Mouse (Mus musculus): ENCODE measurements at regions not wholly inside any gene's neighbourhood (a gene's known extent, or its start where the extent isn't known, plus 50 kb on each side); places are given as distances from the start of the nearest gene placed in this dataset.

DNA sequence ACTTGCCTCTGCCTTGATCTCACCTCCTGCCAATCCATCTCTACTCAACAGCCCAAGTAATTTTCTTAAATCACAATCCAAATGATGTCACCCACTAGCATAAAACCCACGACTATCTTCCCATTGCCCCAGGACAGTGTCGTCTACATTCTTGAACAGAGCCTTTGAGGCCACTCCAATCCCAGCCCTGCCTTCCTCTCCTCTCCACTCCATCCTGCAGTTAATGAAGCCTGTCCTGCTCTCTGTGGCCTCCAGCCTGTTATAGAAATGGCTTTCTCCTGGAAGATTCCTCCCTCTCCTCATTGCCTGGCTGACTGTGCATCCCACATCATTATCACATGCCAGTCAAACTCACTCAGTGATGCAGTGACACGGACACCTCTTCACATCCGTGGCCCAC is 121.6 kb downstream of the 3110018I06Rik start:
- no peaks in the 10 kb centered on the region for H3K4me1 ChIP-seq (ENCODE audit: insufficient read depth)
- H3K9ac ChIP-seq, result no peak overlapping the region
- H3K4me3 ChIP-seq (ENCODE audit: low read depth, low read length), result no peak overlapping the region
- TF ChIP-seq CTCF (IDR thresholded peaks at IDR 0.05; ENCODE audit: low read depth), result no peak
- no peaks in the 10 kb centered on the region for H3K27me3 ChIP-seq (ENCODE audit: insufficient read depth, low read length)
- DNase-seq, result no peak
- no peaks in the 10 kb centered on the region for H3K36me3 ChIP-seq (ENCODE audit: insufficient read depth)
- no peak for ATAC-seq (ENCODE audit: insufficient read depth)
- WGBS, result 67% methylated on average over 4 of the region's 4 CpGs
- H3K4me2 ChIP-seq, result no peak overlapping the region
- H3K9me3 ChIP-seq (ENCODE audit: low read depth, low read length), result no peaks in the 10 kb centered on the region
- H3K27ac ChIP-seq (ENCODE audit: low read depth), result no peak overlapping the region

DNA sequence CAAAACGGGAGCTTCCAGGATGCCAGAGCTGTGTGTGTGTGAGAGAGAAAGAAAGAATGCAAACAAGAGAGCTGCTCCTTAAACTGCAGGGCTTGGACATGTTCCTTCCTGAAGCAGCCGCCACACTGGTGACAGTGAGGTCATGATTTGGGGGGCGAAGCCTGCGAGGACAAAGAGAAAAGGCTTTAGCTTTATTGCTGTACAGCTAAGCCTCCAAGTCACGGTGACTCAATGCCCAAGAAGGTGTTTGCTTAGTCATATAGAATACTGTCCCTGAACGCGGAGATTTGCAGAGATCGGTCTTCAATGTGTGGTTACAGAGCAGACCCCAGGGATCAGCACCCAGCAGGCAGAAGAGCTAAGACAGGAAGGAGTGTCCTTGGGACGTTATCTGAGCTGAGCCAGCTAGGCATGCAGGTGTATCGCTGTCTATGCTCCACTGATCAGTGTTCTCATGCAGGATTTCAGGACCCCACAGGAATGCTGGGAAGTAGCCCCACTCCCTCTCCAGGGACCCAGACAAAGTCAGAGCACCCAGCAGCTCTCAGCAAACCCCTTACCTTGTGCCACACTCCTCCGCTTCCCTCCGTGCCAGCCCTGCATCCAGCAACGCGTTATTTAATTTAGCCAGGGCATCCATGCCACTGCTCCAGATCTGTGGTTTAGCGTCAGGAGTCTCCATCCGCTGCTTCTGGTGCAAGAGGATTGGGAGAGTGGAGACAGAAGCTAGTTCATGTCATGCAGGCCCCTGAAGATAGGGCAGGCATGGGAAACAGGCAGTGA is 129.0 kb downstream of the 3110018I06Rik start:
- DNase-seq, result no peak
- no peak for ATAC-seq (ENCODE audit: insufficient read depth)
- Histone ChIP-seq H3K27me3 (ENCODE audit: insufficient read depth, low read length) (no peaks in the 10 kb centered on the region), H3K36me3 (ENCODE audit: insufficient read depth) (no peaks in the 10 kb centered on the region), H3K4me3 (ENCODE audit: low read depth, low read length) (no peak overlapping the region), H3K4me2 (no peak overlapping the region), H3K9ac (no peak overlapping the region), H3K9me3 (ENCODE audit: low read depth, low read length) (no peaks in the 10 kb centered on the region), H3K27ac (ENCODE audit: low read depth) (no peak overlapping the region), H3K4me1 (ENCODE audit: insufficient read depth) (no peaks in the 10 kb centered on the region)
- 67% methylated on average over 16 of the region's 16 CpGs for WGBS
- no peak for TF ChIP-seq CTCF (IDR thresholded peaks at IDR 0.05; ENCODE audit: low read depth)

DNA sequence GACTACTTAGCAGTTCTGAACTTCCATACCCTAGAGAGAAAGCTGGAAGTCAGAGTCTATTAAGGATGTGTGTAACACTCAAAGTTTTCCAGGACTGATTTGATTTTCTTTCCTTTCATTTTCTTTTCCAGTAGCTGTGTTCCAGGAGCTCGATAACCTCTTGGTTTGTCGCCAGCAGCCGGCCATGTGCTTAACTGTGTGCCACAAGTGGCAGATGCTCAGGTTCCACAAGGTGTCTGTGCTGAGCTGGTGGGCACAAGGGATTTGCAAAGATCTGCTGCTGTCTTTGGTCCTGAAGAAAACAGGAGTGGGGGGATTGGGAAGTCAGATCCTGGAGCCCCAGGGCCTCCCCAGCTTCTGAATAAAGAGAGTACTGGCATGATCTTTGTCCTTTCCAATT is 136.0 kb downstream of the 3110018I06Rik start:
- no peak for TF ChIP-seq CTCF (IDR thresholded peaks at IDR 0.05; ENCODE audit: low read depth)
- ATAC-seq (ENCODE audit: insufficient read depth) (no peak), DNase-seq (no peak)
- no peak overlapping the region for H3K9ac ChIP-seq
- no peaks in the 10 kb centered on the region for H3K27me3 ChIP-seq (ENCODE audit: insufficient read depth, low read length)
- H3K4me1 ChIP-seq (ENCODE audit: insufficient read depth), result no peaks in the 10 kb centered on the region
- H3K4me2 ChIP-seq, result no peak overlapping the region
- H3K27ac ChIP-seq (ENCODE audit: low read depth), result no peak overlapping the region
- no peak overlapping the region for H3K4me3 ChIP-seq (ENCODE audit: low read depth, low read length)
- H3K9me3 ChIP-seq (ENCODE audit: low read depth, low read length), result no peaks in the 10 kb centered on the region
- 52% methylated on average over 3 of the region's 3 CpGs for WGBS
- no peaks in the 10 kb centered on the region for H3K36me3 ChIP-seq (ENCODE audit: insufficient read depth)

DNA sequence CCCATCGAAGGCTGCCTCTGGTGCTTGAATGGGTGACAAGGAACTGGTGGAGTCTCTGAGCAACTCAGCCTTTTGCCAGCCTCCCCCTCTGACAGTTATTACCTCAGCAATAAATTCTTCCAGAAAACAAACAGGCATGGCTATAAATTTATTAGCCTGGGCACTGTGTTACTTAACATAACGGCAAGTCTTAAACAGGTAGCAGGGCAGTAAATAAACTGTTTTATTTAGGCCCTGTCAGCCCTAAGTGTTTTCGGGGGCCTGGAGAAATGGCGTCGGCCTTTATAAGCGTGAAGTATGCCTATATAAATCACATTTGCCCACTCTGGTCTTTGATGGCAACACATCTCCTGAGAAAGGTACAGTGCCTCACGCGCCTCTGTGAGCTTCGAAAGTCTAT is 159.6 kb downstream of the 3110018I06Rik start:
- ATAC-seq (ENCODE audit: insufficient read depth) (no peak), DNase-seq (no peak)
- H3K4me2 ChIP-seq, result no peak overlapping the region
- no peak overlapping the region for H3K4me3 ChIP-seq (ENCODE audit: low read depth, low read length)
- no peak overlapping the region for H3K27ac ChIP-seq (ENCODE audit: low read depth)
- TF ChIP-seq CTCF (IDR thresholded peaks at IDR 0.05; ENCODE audit: low read depth), result no peak
- no peaks in the 10 kb centered on the region for H3K27me3 ChIP-seq (ENCODE audit: insufficient read depth, low read length)
- no peaks in the 10 kb centered on the region for H3K4me1 ChIP-seq (ENCODE audit: insufficient read depth)
- no peak overlapping the region for H3K9ac ChIP-seq
- no peaks in the 10 kb centered on the region for H3K9me3 ChIP-seq (ENCODE audit: low read depth, low read length)
- H3K36me3 ChIP-seq (ENCODE audit: insufficient read depth), result no peaks in the 10 kb centered on the region
- 86% methylated on average over 9 of the region's 9 CpGs for WGBS

DNA sequence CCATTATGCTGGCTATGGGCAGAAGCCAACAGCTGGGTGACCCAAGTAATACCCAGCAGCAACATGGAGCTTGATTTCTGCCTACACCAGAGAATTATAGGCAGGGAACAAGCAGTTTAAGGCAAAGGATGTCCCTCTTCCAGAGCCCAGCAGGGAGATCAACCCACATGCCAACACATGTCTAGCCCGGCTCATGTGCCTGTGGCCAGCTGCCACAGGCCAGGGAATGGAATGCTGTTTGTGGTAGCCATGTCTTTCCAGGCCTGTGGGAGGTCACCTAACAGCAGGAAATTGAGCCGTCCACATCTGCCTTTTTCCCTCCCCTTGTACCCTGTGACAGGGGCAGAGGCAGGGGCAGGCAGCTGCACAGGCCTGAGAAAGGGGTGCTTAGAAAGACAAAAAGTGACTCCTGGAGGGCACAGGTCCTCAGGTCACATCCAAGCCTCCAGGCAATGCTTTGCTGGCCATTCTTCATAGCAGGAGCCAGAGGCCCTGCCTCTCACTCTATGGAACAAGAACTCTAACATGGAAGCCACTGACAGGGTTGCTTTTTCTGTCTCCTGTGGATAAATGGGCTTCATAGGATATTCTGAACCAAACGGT is 163.8 kb downstream of the 3110018I06Rik start:
- Histone ChIP-seq H3K27ac (ENCODE audit: low read depth) (no peak overlapping the region), H3K4me1 (ENCODE audit: insufficient read depth) (no peaks in the 10 kb centered on the region), H3K9me3 (ENCODE audit: low read depth, low read length) (no peaks in the 10 kb centered on the region), H3K27me3 (ENCODE audit: insufficient read depth, low read length) (no peaks in the 10 kb centered on the region), H3K4me3 (ENCODE audit: low read depth, low read length) (no peak overlapping the region), H3K36me3 (ENCODE audit: insufficient read depth) (no peaks in the 10 kb centered on the region), H3K4me2 (no peak overlapping the region), H3K9ac (no peak overlapping the region)
- TF ChIP-seq CTCF (IDR thresholded peaks at IDR 0.05; ENCODE audit: low read depth), result no peak
- WGBS, result 44% methylated on average over 3 of the region's 3 CpGs
- DNase-seq (no peak), ATAC-seq (ENCODE audit: insufficient read depth) (no peak)

DNA sequence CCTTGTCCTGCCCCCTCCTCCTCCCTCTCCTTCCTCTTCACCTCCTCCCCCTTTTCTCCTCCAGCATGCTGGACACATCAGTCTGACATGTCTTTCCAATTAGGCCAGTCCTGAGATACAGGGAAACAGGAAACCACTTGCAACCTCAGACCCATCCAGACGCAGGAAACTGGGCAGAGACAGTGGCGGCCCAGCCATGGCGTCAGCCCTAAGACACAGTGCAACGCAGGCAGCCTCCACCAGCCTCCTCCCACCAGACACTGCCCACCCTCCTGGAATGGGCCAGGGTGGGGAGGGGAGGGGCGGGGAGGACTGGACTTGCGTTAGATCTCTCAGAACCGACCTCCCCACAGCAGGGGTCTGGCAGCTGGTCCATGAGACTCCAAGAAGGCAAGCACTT is 164.7 kb downstream of the 3110018I06Rik start:
- Histone ChIP-seq H3K36me3 (ENCODE audit: insufficient read depth) (no peaks in the 10 kb centered on the region), H3K27ac (ENCODE audit: low read depth) (no peak overlapping the region), H3K9ac (no peak overlapping the region), H3K9me3 (ENCODE audit: low read depth, low read length) (no peaks in the 10 kb centered on the region), H3K27me3 (ENCODE audit: insufficient read depth, low read length) (no peaks in the 10 kb centered on the region), H3K4me1 (ENCODE audit: insufficient read depth) (no peaks in the 10 kb centered on the region), H3K4me2 (no peak overlapping the region), H3K4me3 (ENCODE audit: low read depth, low read length) (no peak overlapping the region)
- no peak for TF ChIP-seq CTCF (IDR thresholded peaks at IDR 0.05; ENCODE audit: low read depth)
- ATAC-seq (ENCODE audit: insufficient read depth), result peak; percentile 73; the same call in 1 of the 2 replicates
- DNase-seq, result peak; percentile 20
- 10% methylated on average over 7 of the region's 7 CpGs for WGBS

DNA sequence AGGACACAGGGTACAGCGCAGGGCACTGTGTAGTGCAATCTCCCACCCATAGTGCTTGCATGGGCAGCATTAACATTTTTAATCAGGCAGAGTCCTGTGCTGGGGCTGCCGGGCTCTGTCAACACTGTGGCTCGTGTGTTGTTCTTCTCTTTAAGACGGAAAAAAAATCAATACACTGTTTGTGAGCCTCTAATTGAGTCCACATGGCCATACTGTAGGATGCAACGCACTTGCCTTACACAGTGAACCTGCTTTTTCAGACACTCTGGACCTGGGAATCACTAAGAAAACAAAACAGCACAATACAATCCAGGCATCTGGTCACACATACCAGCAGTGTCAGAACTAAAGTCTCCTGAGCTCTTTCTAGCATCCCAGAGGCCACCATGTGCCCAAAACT is 168.4 kb downstream of the 3110018I06Rik start:
- no peak overlapping the region for H3K9ac ChIP-seq
- WGBS, result 56% methylated on average over 5 of the region's 5 CpGs
- no peak overlapping the region for H3K4me2 ChIP-seq
- H3K4me3 ChIP-seq (ENCODE audit: low read depth, low read length), result no peak overlapping the region
- H3K36me3 ChIP-seq (ENCODE audit: insufficient read depth), result no peaks in the 10 kb centered on the region
- TF ChIP-seq CTCF (IDR thresholded peaks at IDR 0.05; ENCODE audit: low read depth), result no peak
- ATAC-seq (ENCODE audit: insufficient read depth) (no peak), DNase-seq (no peak)
- no peaks in the 10 kb centered on the region for H3K27me3 ChIP-seq (ENCODE audit: insufficient read depth, low read length)
- no peak overlapping the region for H3K27ac ChIP-seq (ENCODE audit: low read depth)
- no peaks in the 10 kb centered on the region for H3K4me1 ChIP-seq (ENCODE audit: insufficient read depth)
- H3K9me3 ChIP-seq (ENCODE audit: low read depth, low read length), result no peaks in the 10 kb centered on the region
